Mouse (Mus musculus) v-Abl transformed pro-B cells (cell line): ENCODE measurements around the gene Fam3a.

Experiments used
- in situ Hi-C, 2 experiments: fragments of 400-800 bp; cut with MboI; formaldehyde crosslinking; loops; one replicate each; pipeline ENCODE4 v1.15.1; 2025; ENCODE audit not compliant: unreplicated experiment in 2 of 2

Gene Fam3a

DNA sequence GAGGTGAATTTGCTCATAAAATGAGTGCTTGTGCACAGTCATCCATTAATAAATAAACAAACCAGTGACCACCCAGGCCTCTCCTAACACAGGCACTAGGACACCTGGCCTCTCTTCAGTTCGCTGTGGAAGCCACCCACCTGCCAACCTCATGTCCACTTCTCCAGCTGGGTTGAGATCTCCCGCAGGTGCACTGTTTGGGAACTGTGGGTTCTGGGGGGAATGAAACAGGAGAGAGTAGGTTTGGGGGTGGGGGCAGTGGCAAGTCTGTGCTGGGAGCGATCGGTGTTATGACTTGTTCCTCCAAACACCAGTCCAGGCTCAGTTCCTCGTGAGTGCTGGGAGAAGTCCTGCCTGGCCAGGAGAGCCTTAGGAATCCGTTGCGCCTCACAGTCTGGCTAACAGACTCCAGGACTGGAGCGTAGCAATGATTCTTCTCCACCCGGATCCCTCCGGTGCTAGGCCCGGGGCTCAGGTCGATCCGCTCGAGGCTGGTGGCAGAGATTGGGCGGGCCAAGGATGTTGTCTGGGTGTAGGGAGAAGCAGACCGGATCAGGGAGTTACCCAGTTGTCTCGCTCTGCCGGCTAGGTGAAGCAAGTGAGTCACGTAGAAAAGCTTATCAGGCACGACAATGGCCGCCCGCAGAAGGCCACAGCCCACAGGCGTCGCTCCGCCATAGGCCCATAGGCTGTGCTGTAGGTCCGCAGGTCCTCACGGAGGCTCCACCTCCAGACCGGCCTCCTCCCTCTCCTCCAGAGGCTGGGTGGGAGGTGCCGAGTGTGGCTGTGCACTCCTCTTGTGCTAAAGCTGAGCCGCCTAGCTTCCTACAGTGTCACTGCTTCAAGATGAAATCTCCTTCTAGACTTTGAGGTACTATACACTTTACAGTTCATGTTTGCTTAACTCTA is at the start of gene Fam3a, which contains the start of gene Ikbkg:
Gene Fam3a, minus strand, starts transcription at position 738 of the 909 bp plus-strand sequence.
Gene Ikbkg, plus strand, starts transcription at position 756 of the 909 bp plus-strand sequence.
- in situ Hi-C loops = loop anchor here in 1 of 2 experiments (10.0 kb wide), 1 partner anchor 428 kb away; the partner anchor contains the start of gene Hcfc1

DNA sequence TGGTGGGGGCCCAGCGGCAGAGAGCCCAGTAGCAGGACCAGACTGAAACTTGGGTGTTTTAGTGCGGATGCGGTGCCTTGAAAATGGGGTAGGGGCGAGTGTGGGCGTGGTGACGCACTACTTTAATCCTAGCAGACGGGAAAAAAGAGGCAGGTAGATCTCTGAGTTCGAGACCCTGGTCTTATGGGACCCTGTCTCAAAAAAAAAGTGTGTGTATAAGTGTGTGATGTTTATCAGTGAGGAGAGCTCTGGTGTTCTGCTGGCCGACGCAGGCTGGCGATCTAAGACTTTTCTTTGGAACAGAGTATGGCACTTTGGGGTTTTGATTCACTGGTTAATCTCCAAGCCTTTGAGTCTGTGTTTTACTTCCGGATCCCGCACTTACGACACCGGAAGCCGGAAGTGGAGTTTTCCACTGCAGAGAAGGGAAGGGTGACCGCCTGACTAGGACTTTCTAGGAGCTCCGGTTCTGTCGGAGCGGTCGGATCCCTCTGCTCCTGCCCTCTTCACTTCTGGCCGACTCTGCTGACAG is 36.3 kb upstream of the Fam3a start:
- in situ Hi-C loops = loop anchor here (5.0 to 25.0 kb wide), 6 partner anchors 658 to 1422 kb away; partner anchors contain the start of genes Brcc3 (in 2 of the 2), Cmc4 (in 2 of the 2), Mtcp1 (in 2 of the 2) and Dkc1 (in 1 of the 2)

DNA sequence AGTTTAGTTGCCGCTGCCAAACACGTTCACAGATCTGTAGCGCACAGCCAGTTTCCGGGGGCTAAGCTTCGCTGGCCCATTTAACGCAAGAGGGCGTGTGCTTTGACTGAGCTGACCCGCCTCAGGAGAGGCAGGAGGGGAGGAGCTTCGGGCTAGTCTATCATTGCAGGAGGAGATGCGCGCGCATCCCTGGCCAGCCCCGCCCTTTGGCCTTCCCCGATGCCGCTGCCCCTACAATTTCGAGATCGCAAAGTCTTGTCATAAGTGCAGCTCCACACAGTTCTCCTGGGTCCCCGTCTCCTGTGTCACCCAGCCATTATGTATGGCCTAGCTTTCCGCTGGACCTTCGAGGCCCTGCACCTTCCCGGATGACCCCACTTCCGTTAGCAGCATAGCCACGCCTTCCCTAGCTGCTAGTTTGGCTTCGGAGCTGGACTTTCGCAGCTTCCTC is 35.8 kb upstream of the Fam3a start, which contains the start of gene G6pdx:
Gene G6pdx, minus strand, starts transcription at position 369 of the 451 bp plus-strand sequence.
- in situ Hi-C loops = loop anchor here (5.0 to 25.0 kb wide), 6 partner anchors 658 to 1422 kb away; partner anchors contain the start of genes Brcc3 (in 2 of the 2), Cmc4 (in 2 of the 2), Mtcp1 (in 2 of the 2) and Dkc1 (in 1 of the 2)

DNA sequence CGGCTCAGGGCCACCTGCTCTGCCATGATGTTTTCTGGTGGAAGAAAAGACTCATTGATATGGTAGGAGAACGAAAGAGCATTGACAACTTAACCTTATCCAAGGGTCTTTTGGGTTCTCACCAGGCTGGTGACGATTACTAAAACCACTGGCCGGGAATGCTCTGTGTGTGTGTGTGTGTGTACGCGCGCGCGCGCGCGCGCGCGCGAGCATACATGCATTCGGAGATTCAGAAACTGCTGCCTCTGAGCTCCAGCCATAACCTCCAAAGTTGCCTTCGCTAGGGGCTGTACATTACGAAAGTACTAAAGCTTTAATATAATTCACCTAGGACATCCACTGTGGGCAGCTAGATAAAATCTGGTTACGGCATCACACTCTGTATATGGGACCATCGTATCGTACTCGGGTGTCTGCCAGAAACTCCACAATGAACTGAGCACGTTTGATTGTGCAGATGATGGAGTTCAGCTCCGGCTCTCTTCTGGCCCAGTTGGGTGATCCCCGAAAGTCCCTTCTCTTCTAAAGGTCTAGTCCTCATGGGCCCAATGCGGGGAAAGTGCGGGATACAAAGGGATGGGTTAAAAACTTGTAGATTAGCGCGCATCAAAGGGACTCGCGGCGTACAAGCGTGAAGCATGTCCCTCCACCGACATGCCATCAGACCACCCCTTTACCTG is 35.2 kb upstream of the Fam3a start:
- in situ Hi-C loops = loop anchor here (5.0 to 25.0 kb wide), 6 partner anchors 659 to 1421 kb away; partner anchors contain the start of genes Brcc3 (in 2 of the 2), Cmc4 (in 2 of the 2), Mtcp1 (in 2 of the 2) and Dkc1 (in 1 of the 2)

DNA sequence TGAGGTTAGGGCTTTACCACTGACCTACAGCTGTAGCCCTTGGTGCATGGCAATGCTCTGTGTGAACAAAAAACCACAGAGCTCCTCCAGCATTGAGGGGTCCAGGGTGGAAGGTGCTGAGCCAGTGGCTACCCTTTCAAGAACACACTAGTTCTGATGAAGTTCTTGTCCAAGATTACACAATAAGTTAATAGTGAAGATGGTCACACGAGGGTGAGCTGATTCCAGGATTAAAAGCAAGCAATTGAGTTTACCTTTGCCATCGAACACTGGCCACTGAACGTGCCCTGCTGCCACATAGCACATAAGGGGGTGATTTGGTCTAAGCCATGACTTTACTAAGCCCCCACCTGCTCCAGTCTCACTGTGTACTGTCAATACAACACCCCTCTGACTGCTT is 34.0 kb upstream of the Fam3a start:
- in situ Hi-C loops = loop anchor here (5.0 to 25.0 kb wide), 6 partner anchors 660 to 1420 kb away; partner anchors contain the start of genes Brcc3 (in 2 of the 2), Cmc4 (in 2 of the 2), Mtcp1 (in 2 of the 2) and Dkc1 (in 1 of the 2)

DNA sequence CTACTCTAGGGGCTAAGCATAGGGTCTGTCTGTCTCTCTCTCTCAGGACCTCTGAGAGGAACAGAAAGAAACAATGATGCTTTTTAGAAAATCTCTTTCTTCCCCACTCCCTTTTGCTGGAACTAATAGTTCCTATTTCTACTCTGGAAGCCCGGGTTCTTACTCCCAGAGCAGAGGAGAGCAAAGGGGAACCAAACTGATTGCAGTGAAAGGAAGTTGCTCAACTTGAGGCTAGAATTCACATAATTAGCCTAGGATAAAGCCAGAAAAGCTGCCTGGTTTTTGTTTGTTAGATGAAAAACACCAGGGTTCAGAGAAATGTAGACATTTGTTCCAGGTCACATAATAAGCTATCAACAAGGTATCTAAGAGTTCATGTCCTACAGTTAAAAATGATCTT is 33.2 kb upstream of the Fam3a start:
- in situ Hi-C loops = loop anchor here (5.0 to 25.0 kb wide), 6 partner anchors 661 to 1419 kb away; partner anchors contain the start of genes Brcc3 (in 2 of the 2), Cmc4 (in 2 of the 2), Mtcp1 (in 2 of the 2) and Dkc1 (in 1 of the 2)

DNA sequence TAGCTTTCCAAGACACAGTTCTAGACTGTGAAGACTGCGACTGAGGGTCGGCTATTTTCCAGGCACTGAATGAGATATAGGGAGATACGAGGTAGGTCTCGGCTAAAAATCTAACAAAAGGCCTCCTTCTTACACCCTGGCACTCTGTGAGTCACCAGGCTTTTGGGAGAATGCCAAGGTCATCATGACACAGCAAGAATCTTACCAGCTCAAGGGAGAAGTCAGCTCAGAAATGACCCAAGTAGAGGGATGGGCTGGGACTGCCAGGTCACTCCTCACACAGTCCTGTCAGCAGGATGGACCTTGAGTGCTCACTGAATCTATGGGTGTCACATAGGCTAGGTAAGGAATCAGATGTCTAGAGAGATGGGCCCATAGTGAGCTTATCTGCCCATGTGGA is 32.1 kb upstream of the Fam3a start:
- in situ Hi-C loops = loop anchor here (5.0 to 25.0 kb wide), 6 partner anchors 662 to 1418 kb away; partner anchors contain the start of genes Brcc3 (in 2 of the 2), Cmc4 (in 2 of the 2), Mtcp1 (in 2 of the 2) and Dkc1 (in 1 of the 2)

DNA sequence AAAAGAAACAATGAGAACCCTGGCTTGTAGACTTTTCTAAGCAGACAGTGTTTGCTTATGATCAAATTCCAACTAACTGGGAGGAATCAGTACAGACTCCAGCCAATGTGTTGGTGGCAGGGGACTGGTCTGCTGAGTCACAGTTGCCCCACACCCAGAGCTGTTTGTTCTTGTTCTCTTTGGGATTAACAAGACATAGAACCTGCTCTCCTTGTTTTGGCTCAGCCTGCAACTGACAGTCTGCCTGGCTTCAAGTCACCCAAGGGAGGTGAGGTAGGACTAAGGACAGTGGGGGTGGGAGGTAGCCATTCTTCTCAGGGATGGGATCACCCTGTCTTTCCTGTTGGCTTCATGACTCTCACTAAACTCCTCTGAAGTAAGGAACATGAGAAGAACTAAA is 31.4 kb upstream of the Fam3a start:
- in situ Hi-C loops = loop anchor here in 1 of 2 experiments (25.0 kb wide), 2 partner anchors 712 to 1412 kb away; partner anchors contain the start of genes Abcd1 and Bcap31

DNA sequence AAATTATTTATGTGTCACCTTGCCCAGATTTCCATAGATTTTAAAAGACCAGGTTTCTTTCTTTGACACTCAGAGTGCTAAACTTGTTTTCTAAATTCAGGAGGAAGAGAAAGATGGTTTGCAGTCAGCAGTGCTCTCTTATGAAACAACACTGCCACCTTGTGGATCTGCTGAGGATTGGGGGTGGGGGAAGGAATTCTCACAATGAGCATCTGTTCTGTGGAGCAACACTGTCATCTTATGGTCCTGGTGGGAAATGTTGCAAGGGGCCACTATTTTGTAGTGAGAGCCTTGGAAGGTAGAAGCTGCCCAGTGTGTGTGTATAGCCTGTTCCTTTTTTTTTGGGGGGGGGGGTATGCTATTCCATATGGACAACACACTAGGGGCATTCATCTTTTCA is 20.3 kb upstream of the Fam3a start:
- in situ Hi-C loops = loop anchor here (5.0 to 25.0 kb wide), 13 partner anchors 161 to 1401 kb away; partner anchors contain the start of genes Irak1 (in 2 of the 2), Abcd1 (in 1 of the 2), Bcap31 (in 1 of the 2) and Emd (in 1 of the 2)

DNA sequence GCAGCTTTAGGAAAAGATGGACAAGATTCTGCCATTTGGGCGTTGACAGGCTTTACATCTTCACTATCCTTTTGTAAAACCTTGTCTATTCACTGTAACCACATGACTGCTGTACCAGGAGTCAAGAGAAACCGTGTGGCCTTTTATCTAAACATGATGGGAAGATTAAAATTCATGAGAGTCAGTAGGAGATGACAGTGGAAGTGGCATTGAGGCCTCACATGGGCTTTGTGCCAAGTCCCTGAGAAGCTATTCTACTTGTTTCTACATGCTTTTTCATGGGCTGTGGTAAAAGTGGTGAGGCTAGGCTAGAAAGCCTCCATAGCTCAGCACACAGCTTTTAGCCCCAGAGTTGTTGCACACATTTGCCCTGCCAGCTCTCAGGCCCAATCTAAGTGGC is 15.3 kb upstream of the Fam3a start:
- in situ Hi-C loops = loop anchor here in 1 of 2 experiments (25.0 kb wide), 2 partner anchors 696 to 1396 kb away; partner anchors contain the start of genes Abcd1 and Bcap31

DNA sequence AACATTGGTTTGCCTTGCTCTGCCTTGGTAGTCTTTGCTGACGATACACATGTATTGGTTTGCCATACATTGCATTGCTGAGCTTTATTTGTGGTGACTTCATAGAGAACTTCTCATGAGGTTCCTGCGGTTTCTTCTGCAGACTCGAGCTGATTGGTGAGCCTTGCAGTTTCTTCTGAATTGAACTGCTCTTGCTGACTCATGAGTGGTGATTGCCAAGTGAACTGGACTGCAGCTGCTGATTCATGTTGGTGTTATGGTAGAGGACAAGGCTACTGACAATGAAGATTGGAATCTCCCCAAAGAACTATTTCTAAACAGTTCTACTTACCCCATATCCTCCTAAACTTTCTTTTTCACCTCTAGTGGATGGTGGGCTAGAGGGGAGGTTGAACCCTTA is 7.1 kb upstream of the Fam3a start:
- in situ Hi-C loops = loop anchor here in 1 of 2 experiments (25.0 kb wide), 2 partner anchors 688 to 1388 kb away; partner anchors contain the start of genes Abcd1 and Bcap31

DNA sequence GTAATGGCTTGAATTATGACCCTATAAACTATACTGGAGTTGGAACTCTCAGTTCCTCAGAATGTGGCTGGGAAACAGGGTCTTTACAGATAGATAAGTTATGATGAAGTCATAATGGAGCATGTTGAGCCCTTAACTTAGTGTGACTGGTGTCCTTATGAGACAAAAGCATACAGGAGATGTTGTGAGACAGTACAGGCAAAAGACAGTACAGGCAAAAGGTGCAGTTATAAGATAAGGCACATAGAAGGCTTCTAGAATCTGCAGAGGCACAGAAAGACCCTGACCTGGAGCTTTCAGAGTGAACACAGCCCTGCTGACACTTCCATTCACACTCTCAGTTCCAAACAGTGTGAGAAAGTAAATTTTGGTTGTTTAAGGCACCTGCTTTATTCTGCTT is 4.9 kb downstream of the Fam3a start:
- in situ Hi-C loops = no loop called here

DNA sequence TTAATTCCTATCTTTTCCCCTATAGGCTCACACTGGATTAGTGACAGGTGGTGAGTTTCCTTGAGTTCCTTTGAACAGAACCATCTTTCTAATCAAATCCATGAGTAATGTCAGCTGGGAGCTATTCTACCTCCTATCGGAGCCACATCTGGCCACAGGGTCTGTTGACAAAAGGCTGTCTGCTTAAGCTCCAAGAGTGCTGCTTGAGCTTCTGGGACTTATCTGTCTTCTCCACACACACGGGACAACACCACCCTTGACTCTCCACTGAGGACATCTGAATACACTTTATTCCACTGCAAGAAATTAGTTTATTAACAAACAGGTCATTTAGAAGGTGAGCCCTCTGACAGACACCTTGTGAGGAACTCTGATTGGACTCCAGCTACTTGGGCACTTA is 8.6 kb downstream of the Fam3a start:
- in situ Hi-C loops = no loop called here

DNA sequence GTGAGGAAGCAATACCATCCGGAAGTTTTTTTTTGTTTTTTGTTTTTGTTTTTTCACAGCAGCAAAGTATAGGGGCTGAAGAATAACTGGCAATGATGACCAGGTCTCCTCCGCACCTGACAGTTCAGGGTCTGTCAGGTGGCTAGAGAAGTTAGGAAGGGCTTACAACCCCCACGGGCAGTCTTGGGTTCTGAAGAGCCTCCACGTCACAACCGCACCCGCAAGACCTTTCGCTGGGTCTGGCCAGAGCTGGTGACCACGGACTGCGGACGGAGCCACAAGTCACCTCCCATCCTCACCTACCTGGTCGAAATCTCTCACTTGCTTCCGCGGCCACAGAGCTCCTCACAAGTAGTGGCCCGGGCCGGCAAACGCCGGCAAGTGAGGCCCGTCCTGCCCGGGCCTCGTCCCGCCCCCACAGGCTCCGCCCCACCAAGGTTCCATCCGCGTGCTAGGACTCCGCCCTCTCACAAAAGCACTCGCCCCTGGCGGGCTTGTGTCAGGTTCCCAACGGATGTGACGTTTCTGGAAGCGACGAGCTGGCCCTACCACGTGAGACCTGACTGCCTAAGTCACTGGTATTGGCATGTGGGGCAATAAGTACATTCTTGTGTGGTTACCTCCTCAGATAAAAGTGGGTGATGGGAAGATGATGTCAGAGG is 20.1 kb downstream of the Fam3a start, which contains the start of the genes Ubl4a and Slc10a3:
Gene Ubl4a, minus strand, starts transcription at position 331 of the 662 bp plus-strand sequence.
Gene Slc10a3, minus strand, starts transcription at position 462 of the 662 bp plus-strand sequence.
- in situ Hi-C loops = loop anchor here in 1 of 2 experiments (10.0 kb wide), 1 partner anchor 118 kb away; the partner anchor contains the start of gene Emd

DNA sequence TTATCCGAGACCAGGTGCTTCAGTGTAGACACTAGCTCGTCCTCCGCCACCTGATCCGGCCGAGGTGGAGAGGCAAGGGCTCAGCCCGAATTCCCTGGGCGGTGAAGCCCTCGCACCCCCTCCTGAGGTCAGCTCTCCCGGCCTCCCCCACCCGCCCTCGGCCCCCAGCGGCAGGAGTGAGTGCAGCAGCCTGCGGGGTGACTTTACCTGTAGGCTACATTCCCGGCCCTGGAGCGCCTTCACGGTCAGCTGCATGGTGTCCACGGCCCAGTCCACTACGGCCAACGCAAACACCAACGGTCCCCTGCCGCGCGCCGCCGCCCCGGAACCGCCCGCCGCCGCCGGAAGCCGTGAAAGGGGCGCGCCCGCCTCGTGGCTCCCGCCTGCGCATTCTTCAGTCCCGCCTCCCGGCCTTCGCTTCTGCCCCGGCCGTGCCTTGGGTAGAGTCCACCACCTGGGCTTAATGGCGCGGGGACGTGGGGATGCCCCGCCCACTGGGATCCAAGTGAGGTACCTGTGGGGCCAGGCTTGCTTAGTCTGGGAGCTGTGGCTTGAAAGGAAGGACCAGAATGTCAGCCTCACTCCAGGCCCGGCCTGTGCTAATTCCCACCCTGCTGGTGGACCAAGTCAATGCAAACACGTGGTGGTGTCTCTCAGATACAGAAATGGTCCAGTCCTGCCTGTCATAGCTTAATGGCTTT is 24.7 kb downstream of the Fam3a start:
- in situ Hi-C loops = no loop called here

DNA sequence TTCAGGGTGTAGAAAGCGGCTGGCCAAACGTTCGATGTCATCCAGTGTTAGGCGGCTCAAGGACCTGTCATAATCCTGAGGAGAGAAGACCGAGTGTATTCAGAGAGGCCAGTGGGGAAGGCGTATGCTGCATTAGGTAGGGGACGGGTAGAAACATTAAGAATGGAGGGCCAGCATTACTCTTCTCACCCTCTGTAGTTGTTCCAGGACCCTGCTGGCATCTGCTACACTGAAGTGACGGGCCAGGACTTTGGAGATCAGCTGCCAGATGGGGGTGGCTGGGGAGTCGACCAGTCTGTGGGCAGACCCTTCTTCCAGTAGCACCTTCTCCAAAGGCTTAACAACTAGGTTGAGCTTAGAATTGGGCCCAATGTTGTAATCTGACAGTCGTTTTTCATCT is 25.6 kb downstream of the Fam3a start:
- in situ Hi-C loops = no loop called here

DNA sequence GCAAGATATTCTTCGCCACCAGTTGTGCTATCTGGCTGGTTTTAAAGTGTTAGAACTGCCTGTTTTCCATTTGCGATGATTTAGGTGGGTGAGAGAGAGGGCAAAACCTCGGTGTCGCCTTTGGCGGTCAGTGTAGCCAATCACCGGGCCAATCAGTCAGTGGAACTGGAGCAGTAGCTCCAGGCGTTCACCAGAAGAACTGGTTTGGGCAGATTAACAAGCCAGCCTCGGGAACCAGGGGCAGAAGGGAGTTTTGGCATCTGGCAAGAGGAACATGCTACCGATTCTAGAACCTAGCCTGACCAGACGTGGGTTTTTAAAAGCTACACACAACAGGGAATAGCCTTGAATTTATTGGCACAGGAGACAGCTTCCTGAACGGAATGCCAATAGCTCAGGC is 33.9 kb downstream of the Fam3a start:
- in situ Hi-C loops = loop anchor here in 1 of 2 experiments (5.0 kb wide), 1 partner anchor 37 kb away; no protein-coding TSS in a partner anchor

DNA sequence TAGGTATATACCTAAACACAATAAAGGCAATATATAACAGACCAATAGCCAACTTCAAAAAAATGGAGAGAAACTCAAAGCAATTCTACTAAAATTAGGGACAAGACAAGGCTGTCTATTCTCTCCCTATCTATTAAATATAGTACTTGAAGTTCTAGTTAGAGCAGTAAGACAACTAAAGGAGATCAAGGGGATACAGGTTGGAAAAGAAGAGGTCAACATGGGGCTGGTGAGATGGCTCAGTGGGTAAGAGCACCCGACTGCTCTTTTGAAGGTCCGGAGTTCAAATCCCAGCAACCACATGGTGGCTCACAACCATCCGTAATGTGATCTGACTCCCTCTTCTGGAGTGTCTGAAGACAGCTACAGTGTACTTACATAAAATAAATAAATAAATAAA is 36.0 kb downstream of the Fam3a start:
- in situ Hi-C loops = loop anchor here in 1 of 2 experiments (5.0 kb wide), 1 partner anchor 35 kb away; no protein-coding TSS in a partner anchor
